Mouse (Mus musculus) liver (tissue): ENCODE data around the gene 2310079G19Rik.

Source experiments
- DNase-seq: peaks from one replicate; pipeline ENCODE4 v3.0.0-alpha.2; 2020; ENCODE audit warnings: mixed read lengths

2310079G19Rik gene

GRCm38 (mm10) chr16:88627566-88627965 is at the start of gene 2310079G19Rik:
Gene 2310079G19Rik, minus strand, starts transcription at chr16:88627666.
- no peak for DNase-seq

- no peak for DNase-seq
Measured at GRCm38 (mm10) chr16:88671571-88671970, 44.1 kb upstream of the 2310079G19Rik start, which contains the start of gene Krtap27-1. Gene Krtap27-1, minus strand, starts transcription at chr16:88671671.

GRCm38 (mm10) chr16:88657426-88657825 is 30.0 kb upstream of the 2310079G19Rik start:
- DNase-seq = no peak

GRCm38 (mm10) chr16:88651952-88652351 is 24.5 kb upstream of the 2310079G19Rik start:
- DNase-seq = no peak

- DNase-seq = no peak
Measured at GRCm38 (mm10) chr16:88651082-88651481, 23.6 kb upstream of the 2310079G19Rik start.

GRCm38 (mm10) chr16:88647358-88647846 is 19.9 kb upstream of the 2310079G19Rik start, which contains the start of gene Krtap26-1:
Gene Krtap26-1, minus strand, starts transcription at chr16:88647796.
- DNase-seq = no peak

- DNase-seq = no peak
Measured at GRCm38 (mm10) chr16:88646366-88647111, 19.1 kb upstream of the 2310079G19Rik start.

GRCm38 (mm10) chr16:88640053-88640452 is 12.6 kb upstream of the 2310079G19Rik start:
- DNase-seq = no peak

GRCm38 (mm10) chr16:88635142-88635541 is 7.7 kb upstream of the 2310079G19Rik start:
- DNase-seq = no peak

- no peak for DNase-seq
Measured at GRCm38 (mm10) chr16:88631474-88631873, 4.0 kb upstream of the 2310079G19Rik start.

- no peak for DNase-seq
Measured at GRCm38 (mm10) chr16:88612712-88613111, 14.8 kb downstream of the 2310079G19Rik start.

- no peak for DNase-seq
Measured at GRCm38 (mm10) chr16:88611922-88612321, 15.5 kb downstream of the 2310079G19Rik start, which contains the start of gene Krtap24-1. Gene Krtap24-1, minus strand, starts transcription at chr16:88612279.

- DNase-seq = no peak
Measured at GRCm38 (mm10) chr16:88604570-88604969, 22.9 kb downstream of the 2310079G19Rik start.

- DNase-seq = no peak
Measured at GRCm38 (mm10) chr16:88602464-88602863, 25.0 kb downstream of the 2310079G19Rik start.

GRCm38 (mm10) chr16:88600303-88600702 is 27.2 kb downstream of the 2310079G19Rik start:
- DNase-seq = no peak

GRCm38 (mm10) chr16:88599504-88600237 is 27.8 kb downstream of the 2310079G19Rik start:
- DNase-seq = no peak

GRCm38 (mm10) chr16:88592758-88593157 is 34.7 kb downstream of the 2310079G19Rik start:
- DNase-seq = no peak

- no peak for DNase-seq
Measured at GRCm38 (mm10) chr16:88583338-88583737, 44.1 kb downstream of the 2310079G19Rik start.
